Mouse (Mus musculus): ENCODE results near the gene Ms4a6b.
"Not testable (repeated sequence)": the region's sequence is repeated elsewhere in the genome, so short reads cannot be mapped to it uniquely, and the experiment has no call there.

The Ms4a6b gene

DNA sequence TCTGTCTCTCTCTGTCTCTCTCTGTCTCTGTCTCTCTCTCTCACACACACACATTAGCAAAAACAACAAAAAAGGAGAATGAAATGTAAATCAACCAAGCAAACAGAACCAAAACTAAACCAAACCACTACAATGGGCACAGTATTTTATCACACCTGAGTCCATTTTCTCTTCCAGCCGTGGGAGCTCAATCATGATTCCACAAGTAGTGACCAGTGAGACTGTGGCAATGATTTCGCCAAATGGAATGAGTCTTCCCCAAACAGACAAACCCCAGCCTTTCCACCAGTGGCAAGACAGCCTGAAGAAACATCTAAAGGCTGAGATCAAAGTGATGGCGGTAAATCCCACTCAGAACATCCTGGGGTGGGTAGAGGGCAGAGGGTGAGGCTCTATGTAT lies 3.8 kb downstream of the Ms4a6b start:
- in situ Hi-C loops (cut with MboI, MseI): loop anchor here (10.0 kb wide), 1 partner anchor 1205 kb away; no protein-coding TSS in a partner anchor

DNA sequence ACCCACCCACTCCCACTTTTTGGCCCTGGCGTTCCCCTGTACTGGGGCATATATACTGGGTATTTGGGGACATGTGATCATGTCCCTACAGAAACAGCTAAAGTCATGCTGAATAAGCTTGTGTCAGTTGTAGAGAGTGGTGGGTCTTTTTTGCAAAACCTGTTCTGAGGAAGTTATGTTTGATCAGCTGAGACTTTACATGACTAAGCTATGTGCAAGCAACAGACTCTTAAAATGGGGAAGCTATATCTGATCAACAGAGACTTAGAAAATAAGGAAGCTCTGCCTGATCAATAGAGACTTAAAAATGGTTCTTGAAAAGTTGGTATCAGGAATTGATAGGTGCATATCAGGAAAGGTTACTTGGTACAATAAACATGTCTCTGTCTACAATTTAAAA lies 17.1 kb downstream of the Ms4a6b start:
- in situ Hi-C loops (cut with MboI, MseI): loop anchor here (10.0 kb wide), 1 partner anchor 179 kb away; no protein-coding TSS in a partner anchor

DNA sequence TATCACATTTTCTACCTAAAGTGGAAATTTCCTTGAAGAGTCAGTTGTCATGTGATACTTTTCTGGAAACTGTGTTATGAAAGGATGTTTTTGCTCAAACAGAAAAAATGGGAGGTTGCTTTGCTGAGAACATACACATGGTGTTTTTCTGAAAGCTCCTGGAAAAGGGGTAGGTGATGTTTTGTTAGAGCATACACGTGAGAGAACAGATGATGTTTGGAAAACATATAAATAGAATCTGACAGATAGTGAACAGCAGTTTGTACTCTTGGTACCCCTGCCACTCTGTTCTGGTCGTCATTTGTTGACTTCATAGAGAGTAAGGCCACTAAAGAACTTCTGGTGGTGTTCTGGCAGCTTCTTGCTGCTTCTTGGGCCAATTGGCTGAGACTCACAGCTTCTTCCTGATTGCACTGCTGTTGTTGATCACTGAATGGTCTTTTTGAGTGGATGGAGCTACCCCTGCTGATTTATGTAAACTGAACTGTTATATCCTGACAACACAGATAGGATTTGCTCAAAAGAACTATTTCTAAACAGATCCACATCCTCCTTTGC lies 17.7 kb downstream of the Ms4a6b start:
- in situ Hi-C loops (cut with MboI, MseI): loop anchor here (10.0 kb wide), 1 partner anchor 179 kb away; no protein-coding TSS in a partner anchor

DNA sequence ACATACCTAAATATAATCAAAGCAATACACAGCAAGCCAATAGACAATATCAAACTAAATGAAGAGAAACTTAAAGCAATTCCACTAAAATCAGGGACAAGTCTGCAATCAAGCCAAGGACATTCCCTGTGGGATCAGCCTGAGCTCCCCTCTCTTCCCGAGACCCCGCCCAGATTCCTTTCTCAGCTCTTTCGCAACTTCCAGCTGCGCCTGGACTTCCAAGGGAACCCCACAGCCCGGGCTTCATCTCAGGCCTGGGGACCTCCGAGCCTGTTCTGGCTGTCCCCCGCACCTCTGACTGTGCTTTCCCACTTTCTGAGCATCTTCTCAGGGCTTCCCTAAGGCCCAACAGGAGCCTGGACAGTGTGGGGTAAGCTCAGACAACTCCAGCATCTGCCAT lies 20.3 kb downstream of the Ms4a6b start, which contains the start of gene Ms4a4d:
TSS of gene Ms4a4d (plus strand) at position 209 of the 400 bp plus-strand sequence.
- in situ Hi-C loops (cut with MboI, MseI): loop anchor here (10.0 kb wide), 1 partner anchor 182 kb away; no protein-coding TSS in a partner anchor

DNA sequence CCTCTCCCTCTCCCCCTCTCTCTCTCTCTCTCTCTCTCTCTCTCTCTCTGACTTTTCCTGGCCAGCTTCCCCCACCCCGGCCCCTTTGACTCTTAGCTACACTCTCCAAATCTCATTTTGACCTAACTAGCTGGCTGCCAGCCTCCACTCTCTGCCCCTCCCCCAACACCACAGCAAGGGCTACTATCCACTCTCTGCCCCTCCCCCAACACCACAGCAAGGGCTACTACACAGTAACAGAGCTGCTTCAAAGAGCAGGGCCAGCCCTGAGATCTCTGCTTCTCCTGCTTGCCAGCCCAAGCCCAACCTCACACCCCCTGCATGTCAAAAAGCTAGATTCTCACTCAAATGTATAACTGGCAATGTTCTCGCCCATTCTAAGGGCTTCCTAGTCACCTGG lies 21.0 kb downstream of the Ms4a6b start:
- in situ Hi-C loops (cut with MboI, MseI): loop anchor here (10.0 kb wide), 1 partner anchor 183 kb away; no protein-coding TSS in a partner anchor

DNA sequence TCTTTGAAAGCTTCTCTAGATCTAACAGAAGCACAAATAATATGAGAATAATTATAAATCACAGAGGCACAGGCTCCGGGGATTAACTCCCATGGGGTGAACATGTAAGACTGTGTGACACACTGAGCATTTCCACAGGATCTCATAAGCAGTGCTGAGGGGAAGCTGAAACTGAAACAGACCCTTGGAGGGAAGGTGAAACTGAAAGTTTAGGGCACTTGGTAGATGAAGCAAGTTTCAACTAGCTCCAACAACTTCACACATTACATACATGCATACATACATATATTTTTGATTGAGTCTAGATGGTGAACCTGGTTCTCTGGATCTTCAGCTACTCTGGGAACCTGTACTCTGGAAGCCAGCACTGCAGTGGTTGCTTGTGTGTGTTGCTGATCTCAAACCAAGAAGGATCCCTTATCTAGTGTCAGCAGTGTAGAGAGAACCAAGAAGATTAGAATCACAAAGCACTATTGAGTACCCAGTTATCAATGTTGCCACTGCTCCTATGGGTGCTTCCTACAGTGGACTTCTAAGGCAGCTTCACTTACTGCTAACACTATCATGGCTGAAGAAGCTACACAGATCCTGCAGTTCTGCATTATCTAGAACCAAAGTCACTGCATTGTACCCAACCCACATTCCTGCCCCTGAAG lies 24.0 kb downstream of the Ms4a6b start:
- in situ Hi-C loops (cut with MboI, MseI): loop anchor here (5.0 kb wide), 1 partner anchor 42 kb away; no protein-coding TSS in a partner anchor

DNA sequence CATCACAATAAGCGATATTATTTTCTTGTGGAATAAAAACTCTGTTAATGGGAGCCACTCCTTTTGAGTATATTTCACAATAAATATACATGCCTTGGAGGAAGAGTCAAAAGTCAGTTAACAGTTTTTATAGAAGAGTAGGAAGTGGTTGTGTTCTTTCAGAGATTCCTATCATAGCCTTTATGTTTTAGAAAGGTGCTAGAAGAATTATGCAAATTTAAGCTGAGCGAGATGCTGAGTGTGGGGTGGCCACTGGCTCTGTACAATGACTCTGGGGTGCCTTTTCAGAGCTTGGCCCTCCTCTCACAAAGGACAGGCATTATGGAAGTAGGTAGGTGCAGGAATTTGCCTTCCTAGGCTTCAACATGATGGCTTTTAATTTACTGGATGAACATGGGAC lies 28.1 kb downstream of the Ms4a6b start:
- in situ Hi-C loops (cut with MboI, MseI): loop anchor here (5.0 kb wide), 1 partner anchor 38 kb away; no protein-coding TSS in a partner anchor

DNA sequence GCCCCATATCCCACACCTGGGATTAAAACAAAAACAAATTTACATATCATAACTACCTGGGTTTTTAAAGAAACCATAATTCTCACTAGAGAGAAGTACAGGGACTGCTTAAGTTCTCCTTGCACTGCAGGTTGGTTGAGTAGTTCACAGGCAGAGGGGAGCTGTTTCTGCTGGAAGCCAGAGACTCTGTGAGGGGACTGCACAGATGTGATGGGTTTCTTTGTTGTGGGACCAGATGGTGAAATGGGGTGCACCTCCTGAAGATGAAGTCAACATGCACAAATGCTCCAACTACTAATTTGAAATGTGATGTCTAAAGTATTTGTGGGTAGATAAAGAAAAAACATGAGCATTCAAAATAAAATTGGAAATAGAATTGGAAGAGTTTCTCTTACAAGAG lies 31.6 kb downstream of the Ms4a6b start:
- in situ Hi-C loops (cut with MboI, MseI): no loop called here

DNA sequence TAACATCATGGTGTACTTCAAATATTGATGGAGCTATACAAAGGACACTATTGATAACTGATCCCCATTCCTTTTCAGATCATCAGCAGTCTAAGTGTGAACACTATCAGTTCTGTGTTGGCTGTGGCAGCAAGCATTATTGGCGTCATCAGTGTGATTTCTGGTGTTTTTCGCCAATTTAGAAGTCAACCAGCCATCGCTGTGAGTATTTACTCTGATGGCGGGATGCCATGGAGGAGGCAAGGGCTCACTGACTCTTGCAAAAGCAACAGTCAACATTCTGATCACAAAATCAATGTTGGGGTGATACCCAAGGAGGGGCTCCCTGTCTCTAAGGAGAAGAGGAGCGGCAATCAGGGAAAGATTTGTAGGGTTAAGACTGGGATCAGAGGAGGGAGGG lies 38.4 kb downstream of the Ms4a6b start:
- in situ Hi-C loops (cut with MboI, MseI): no loop called here

DNA sequence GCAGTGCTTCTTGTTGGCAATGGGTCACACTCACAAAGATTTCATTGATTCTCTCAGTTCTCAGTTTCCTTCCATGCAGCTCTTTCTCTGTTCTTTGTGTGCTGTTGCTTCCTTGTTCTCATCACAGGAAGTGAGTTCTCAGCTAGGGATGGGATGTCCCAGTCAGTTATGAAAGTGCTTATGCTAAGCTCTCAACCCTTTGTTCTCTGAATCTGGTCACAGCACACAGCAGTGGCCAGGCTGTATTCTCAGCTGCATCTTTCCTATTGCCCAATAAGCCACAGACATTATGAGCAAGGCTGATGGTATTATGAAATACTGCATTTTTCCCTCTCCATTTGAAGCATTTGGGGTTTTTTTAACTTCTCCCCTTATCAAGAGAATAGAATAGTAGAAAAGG lies 43.2 kb downstream of the Ms4a6b start:
- in situ Hi-C loops (cut with MboI, MseI): not testable (repeated sequence)

DNA sequence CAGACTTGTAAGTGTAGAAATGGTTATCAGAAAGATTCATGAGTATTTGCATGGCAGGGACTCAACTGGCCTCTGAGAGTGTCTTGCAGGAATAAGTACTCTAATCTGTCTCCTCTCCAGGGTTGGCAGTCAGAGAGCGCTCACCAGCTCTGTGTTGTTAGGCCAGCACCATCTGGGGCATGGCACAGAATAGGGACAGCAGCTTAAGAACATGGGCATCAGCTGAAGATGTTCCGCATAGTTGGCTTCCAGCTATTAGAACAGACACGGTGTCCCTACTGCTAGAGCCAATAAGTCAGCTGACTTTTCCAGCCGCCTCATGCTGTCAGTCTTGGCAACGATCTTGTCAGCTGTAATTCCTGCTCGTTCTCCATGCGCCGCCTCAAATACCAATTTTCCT lies 58.7 kb downstream of the Ms4a6b start:
- in situ Hi-C loops (cut with MboI, MseI): no loop called here
